Mouse (Mus musculus) small intestine, adult 10 weeks (tissue): ENCODE results near the gene Thap4. TPM values are rescaled to one million over a fixed set of nuclear protein-coding genes. Genes with fewer than 3 reads are reported as not detected.

Experiments
- polyA plus RNA-seq: library from polyadenylated mRNA; stranded (reverse); fragments of 350-450 nt; fragmentation: Illumina TruSeq; extraction: RNeasy Lipid Tissue Mini Kit (QIAGEN cat#74804); gene quantifications from one replicate; pipeline ENCODE4 v1.2.3, GENCODE M21; 2014; ENCODE audit warnings: low replicate concordance

Gene Thap4
- polyA plus RNA-seq, result 10.1 TPM

GRCm38 (mm10) chr1:93754573-93755290 lies at the start of gene Thap4:
TSS of gene Thap4 (minus strand) at chr1:93754864.

GRCm38 (mm10) chr1:93803556-93804507 lies 49.2 kb upstream of the Thap4 start, which contains the start of gene Ing5:
TSS of gene Ing5 (plus strand) at chr1:93803965.

GRCm38 (mm10) chr1:93801741-93802238 lies 47.1 kb upstream of the Thap4 start, which contains the start of gene Dtymk:
TSS of gene Dtymk (minus strand) at chr1:93801934.

GRCm38 (mm10) chr1:93751290-93751689 lies 3.4 kb downstream of the Thap4 start, which contains the start of gene Atg4b:
TSS of gene Atg4b (plus strand) at chr1:93751500.

GRCm38 (mm10) chr1:93685401-93686244 lies 69.0 kb downstream of the Thap4 start, which contains the start of gene Bok:
TSS of gene Bok (plus strand) at chr1:93685660.

GRCm38 (mm10) chr1:93658559-93658958 lies 96.1 kb downstream of the Thap4 start, which contains the start of gene Stk25:
TSS of gene Stk25 (minus strand) at chr1:93658659.

Other genes with a start within 250 kb of the Thap4 start
- 13.4 TPM for gene Farp2, start 242.8 kb downstream of the Thap4 start, polyA plus RNA-seq
- gene Stk25, start 96.2 kb downstream of the Thap4 start, polyA plus RNA-seq, result 26.4 TPM
- gene Bok, start 69.2 kb downstream of the Thap4 start, polyA plus RNA-seq, result 0.78 TPM
- 40.0 TPM for gene Atg4b, start 3.4 kb downstream of the Thap4 start, polyA plus RNA-seq
- gene Dtymk, start 47.1 kb upstream of the Thap4 start, polyA plus RNA-seq, result 31.5 TPM
- 6.6 TPM for gene Ing5, start 49.1 kb upstream of the Thap4 start, polyA plus RNA-seq
- 18.9 TPM for gene D2hgdh, start 70.0 kb upstream of the Thap4 start, polyA plus RNA-seq
- 140 TPM for gene Gal3st2, start 106.4 kb upstream of the Thap4 start, polyA plus RNA-seq
- 30.6 TPM for gene Gal3st2b, start 163.4 kb upstream of the Thap4 start, polyA plus RNA-seq
- gene Gal3st2c, start 235.6 kb upstream of the Thap4 start, polyA plus RNA-seq, result 0.56 TPM